Mouse (Mus musculus) olfactory bulb, adult 2 months (tissue): ENCODE data around the gene Tlcd2. TPM values are rescaled to one million over a fixed set of nuclear protein-coding genes. Genes with fewer than 3 reads are reported as not detected.

ENCODE experiments used
- H3K27ac ChIP-seq: fragments of 200-500 bp; 2 replicates; pipeline ENCODE4 v1.5.1; 2012; ENCODE audit warnings: low read depth, low read length; ENCODE audit not compliant: insufficient read depth
- H3K4me1 ChIP-seq: fragments of 200-500 bp; 2 replicates; pipeline ENCODE4 v1.6.1; 2012; ENCODE audit warnings: low read length; ENCODE audit not compliant: control insufficient read depth, insufficient read depth
- H3K4me3 ChIP-seq: fragments of 200-500 bp; 2 replicates; pipeline ENCODE4 v1.5.1; 2012; ENCODE audit warnings: mild to moderate bottlenecking, low read depth, low read length, moderate library complexity; ENCODE audit not compliant: insufficient read depth
- CTCF ChIP-seq: fragments of 200-500 bp; IDR thresholded peaks from 2 replicates; pipeline ENCODE4 v1.5.1; 2012; ENCODE audit warnings: low read depth, mild to moderate bottlenecking, low read length, moderate library complexity; ENCODE audit not compliant: insufficient read depth
- POLR2A ChIP-seq: fragments of 200-500 bp; IDR thresholded peaks from 2 replicates; pipeline ENCODE4 v1.6.1; 2012; ENCODE audit warnings: mild to moderate bottlenecking, low read depth, low read length, moderate library complexity; ENCODE audit not compliant: insufficient read depth
- WGBS: fragments of 180-500 bp; shearing (Covaris S2); methylation state at CpG from one replicate; pipeline ENCODE4 v1.1.7; 2018; 5-methylcytosine and 5-hydroxymethylcytosine counted together
- polyA plus RNA-seq: library from polyadenylated mRNA; stranded (reverse); fragments of >200 nt; gene quantifications from 2 replicates; pipeline ENCODE4 v1.2.4, GENCODE M21; 2012; ENCODE audit warnings: low replicate concordance; ENCODE audit not compliant: missing spikeins, insufficient read depth, insufficient read length

Gene Tlcd2
- polyA plus RNA-seq, 1 experiment: not detected

DNA sequence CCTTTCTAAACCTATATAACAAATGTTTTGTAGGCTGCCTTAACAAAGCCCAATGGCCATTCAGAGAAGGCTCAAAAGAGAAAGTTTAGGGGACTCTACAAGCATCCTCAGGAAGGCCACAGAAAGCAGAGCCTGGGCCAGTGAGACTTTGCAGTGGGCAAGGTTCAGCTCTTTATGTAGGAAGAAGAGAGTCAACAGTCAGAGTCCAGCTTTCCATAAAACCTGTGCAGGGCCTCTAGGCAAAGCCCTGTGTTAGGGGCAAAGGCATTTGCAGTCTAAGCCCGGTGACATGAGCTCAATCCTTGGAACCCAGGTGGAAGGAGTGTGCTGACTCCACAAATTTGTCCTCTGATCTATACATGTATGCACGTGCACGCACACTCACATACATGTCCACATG, 37.1 kb upstream of the Tlcd2 start:
- 98% methylated on average over 3 of the region's 3 CpGs for WGBS
- no peak overlapping the region for H3K4me3 ChIP-seq
- H3K4me1 ChIP-seq: 0 out of 2 replicates have a peak, but pooled peaks cover 5% of the 10 kb centered on the region
- no peak for TF ChIP-seq POLR2A
- TF ChIP-seq CTCF: no peak
- no peak overlapping the region for H3K27ac ChIP-seq

DNA sequence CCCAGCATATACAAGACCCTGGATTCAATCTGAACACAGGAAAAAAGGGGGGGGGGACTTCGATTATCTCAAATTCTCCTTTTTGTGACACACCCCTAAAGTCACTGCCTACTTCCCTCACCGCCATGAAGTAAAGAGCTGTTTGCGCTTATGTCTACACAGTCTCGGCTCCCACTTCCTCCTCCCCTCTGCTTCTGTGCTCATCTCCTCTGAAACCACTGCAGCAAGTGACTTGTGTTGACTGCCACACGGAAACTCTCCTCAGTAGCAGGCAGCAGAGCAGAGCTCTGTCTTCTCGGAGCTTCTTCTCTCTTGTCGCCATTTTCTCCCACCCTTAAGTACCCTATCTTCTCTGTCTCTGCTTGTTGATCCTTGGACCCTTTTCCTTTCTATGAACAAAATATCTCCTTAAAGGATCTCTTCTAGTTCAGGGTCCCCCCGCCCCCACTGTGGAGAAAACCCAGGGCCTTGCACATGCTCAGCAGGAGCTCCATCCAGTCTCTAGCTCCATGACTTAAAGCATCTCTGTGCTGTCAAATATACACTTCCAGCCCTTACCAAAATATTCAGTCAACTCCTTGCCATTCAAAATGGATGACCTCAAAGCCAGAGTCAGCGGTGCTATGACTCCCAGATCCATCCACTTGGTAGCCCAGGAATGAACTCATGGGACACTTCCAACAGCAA, 32.4 kb upstream of the Tlcd2 start:
- Histone ChIP-seq H3K27ac (no peak overlapping the region), H3K4me3 (no peak overlapping the region), H3K4me1 (peaks cover 20% of the 10 kb centered on the region)
- WGBS: 76% methylated on average over 9 of the region's 9 CpGs
- TF ChIP-seq CTCF (no peak), POLR2A (no peak)

DNA sequence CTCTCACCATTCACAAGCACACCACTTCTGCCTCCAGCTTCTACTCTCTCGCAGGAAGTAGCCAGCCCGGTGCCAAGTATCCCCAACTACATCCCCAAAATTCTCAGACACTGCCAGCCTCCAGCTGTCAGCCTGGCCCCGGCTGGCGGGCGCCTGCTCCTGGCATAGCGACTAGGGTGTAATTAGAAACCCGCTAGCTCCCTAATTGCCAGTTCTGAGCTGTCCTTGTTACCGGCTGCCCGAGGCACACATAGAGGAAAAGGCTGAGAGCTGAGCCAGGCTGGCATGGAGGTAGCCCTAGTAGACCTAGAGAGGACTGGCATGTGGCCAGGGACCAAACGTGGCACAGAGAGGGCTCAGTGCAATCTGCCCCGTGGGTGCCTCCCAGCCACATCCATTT, 30.2 kb upstream of the Tlcd2 start:
- H3K4me1 ChIP-seq: peaks cover 20% of the 10 kb centered on the region
- WGBS: 8% methylated on average over 11 of the region's 11 CpGs
- H3K27ac ChIP-seq: peak overlapping the region; percentile 22; the same call in 1 of the 2 replicates
- no peak overlapping the region for H3K4me3 ChIP-seq
- TF ChIP-seq CTCF (no peak), POLR2A (no peak)

DNA sequence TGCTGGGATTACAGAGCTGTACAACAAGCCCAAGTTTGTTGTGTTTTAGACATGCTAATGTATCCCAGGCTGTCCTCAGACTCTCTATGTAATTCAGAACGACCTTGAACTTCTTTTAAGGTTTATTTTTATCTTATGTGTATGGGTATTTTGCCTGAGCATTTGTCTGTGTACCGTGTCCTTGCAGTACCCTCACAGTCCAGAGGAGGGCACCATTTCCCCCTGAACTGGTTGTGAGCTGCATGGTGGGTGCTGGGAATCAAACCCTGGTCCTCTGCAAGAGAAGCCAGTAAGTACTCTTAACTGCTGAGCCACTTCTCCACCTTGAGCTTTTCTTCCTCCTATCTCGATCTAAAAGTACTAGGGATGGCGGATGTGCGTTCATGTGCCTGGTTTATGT, 27.4 kb upstream of the Tlcd2 start:
- H3K27ac ChIP-seq: no peak overlapping the region
- peaks cover 20% of the 10 kb centered on the region for H3K4me1 ChIP-seq
- 91% methylated on average over 5 of the region's 5 CpGs for WGBS
- H3K4me3 ChIP-seq: no peak overlapping the region
- TF ChIP-seq CTCF: no peak

DNA sequence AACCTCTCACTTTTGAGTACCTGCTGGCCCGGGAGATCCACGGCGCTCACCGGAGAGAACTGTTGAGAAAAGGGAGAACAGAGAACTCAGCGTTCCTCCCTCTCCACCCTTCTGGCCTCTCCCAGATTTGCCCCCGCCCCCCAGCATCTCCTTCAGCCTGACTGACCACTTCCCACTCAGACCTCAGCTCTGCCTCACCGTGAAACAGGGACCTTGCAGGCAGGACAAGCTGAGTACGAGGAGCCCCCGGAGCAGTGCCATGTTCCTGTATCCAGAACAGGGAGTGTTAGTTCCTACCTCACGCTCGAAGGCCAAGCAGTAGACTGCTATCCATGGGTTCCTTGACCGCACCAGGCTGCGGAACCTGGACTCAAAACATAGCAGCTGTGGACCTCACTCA, 23.3 kb upstream of the Tlcd2 start:
- Histone ChIP-seq H3K4me1 (peaks cover 7% of the 10 kb centered on the region), H3K4me3 (no peak overlapping the region), H3K27ac (no peak overlapping the region)
- 90% methylated on average over 13 of the region's 13 CpGs for WGBS
- TF ChIP-seq POLR2A: no peak
- no peak for TF ChIP-seq CTCF

DNA sequence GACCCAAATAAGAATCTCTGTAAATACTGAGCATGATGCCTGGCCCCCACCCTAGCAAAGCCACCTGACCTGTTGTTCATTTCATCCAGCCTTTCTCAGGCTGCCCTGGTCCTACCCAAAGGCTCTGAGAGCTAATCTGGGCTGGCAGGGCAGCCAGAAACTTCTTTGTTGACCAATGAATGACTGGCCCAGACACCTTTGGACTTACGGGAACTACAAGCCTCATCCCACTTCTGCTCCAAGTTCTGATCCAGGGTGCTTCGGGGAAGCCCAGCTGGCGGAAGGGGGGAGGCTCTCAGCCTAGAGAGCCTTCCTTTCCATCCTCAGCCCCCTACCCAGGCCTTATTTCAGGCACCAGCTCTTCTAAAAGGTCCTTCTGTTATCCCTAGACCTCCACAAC, 22.7 kb upstream of the Tlcd2 start:
- 81% methylated on average over 3 of the region's 3 CpGs for WGBS
- Histone ChIP-seq H3K4me1 (peaks cover 11% of the 10 kb centered on the region), H3K27ac (no peak overlapping the region), H3K4me3 (no peak overlapping the region)
- TF ChIP-seq CTCF (no peak), POLR2A (no peak)

DNA sequence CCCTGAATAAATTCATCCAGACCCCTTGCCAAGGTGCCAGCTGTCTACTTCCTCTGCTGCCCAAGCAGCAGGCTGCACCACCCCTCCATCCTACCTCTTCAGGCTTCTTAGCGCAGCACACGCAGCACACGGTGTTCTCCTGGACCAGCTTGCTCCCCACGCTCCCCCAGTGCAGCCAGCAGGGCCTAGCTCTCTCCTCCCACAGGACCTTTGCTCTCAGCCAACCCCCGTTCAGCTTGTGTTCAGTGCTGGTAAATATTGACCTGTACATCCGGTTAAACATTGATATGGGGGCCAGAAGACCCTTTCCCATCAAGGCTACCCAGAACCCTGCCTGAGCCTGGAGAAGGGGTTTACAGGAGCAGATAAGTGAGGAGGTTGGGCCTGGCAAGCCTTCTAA, 22.2 kb upstream of the Tlcd2 start, which contains the start of gene Serpinf2:
Serpinf2 (minus strand) TSS at position 229 of the 400 bp plus-strand sequence.
- TF ChIP-seq CTCF (no peak), POLR2A (no peak)
- peaks cover 11% of the 10 kb centered on the region for H3K4me1 ChIP-seq
- H3K4me3 ChIP-seq: no peak within 1 kb of the TSS
- 89% methylated on average over 6 of the region's 6 CpGs for WGBS
- H3K27ac ChIP-seq: no peak within 1 kb of the TSS

DNA sequence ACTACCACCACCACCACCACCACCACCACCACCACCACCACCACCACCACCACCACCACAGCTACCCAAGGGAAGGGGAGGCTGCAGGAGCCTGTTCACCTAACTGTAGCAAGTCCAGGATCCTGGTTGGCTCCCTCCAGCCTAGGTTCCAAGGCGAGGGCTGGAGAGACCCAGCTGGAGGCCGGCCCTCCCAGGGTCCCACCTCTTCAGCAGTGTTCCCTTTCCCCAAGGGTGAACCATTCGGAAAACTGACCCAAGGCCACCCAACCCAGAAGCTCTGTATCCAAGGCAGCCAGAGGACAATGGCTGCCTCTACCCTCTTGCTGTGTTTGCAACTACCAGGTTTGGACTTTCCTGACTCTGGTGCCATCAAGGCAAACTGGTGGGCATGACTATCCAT, 21.6 kb upstream of the Tlcd2 start:
- Histone ChIP-seq H3K4me1 (peaks cover 11% of the 10 kb centered on the region), H3K4me3 (no peak overlapping the region), H3K27ac (no peak overlapping the region)
- no peak for TF ChIP-seq POLR2A
- WGBS: 91% methylated on average over 3 of the region's 3 CpGs

DNA sequence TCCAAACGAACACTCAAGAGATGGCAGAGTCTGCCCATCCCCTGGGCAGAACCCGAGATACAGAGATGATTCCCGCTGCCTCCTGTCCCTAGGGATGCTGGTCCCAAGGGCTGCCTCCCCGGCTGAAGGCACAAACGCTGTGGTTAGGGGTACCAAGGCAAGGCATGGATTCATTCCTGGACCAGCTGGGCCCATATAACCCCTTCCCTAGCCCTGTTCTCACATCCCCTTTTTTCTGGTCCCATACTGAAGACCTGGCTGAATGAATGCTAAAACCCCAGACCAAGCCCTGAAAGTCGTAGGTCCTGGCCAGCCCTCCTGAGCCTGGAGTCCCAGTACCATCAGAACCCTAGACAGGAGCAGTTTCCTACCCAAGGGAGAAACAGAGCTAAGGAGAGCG, 20.5 kb upstream of the Tlcd2 start:
- TF ChIP-seq CTCF: no peak
- TF ChIP-seq POLR2A: no peak
- no peak overlapping the region for H3K4me3 ChIP-seq
- WGBS: 89% methylated on average over 7 of the region's 7 CpGs
- no peak overlapping the region for H3K27ac ChIP-seq
- peaks cover 11% of the 10 kb centered on the region for H3K4me1 ChIP-seq

DNA sequence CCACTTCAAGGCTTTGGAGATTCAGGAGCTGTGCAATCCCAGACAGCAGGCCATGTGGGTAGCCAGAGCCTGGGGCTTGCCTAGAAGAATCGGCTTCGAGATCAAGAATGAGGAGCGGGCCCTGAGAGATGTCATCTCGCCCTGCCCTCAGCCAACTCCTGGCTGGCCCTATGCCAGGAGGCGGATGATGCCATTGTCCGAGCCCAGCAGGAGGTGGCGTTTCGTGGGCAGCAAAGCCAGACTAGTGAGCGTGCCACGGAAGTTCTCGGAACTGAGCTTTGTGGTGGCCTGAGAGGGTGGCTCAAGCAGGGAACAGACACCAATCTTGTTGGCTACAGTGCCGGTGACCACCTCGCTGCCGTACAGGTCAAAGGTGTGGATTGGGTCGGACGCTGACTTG, 19.9 kb upstream of the Tlcd2 start:
- Histone ChIP-seq H3K27ac (no peak overlapping the region), H3K4me3 (no peak overlapping the region), H3K4me1 (peaks cover 11% of the 10 kb centered on the region)
- TF ChIP-seq CTCF (no peak), POLR2A (no peak)
- WGBS: 65% methylated on average over 16 of the region's 16 CpGs
